Mouse (Mus musculus): ENCODE measurements at regions not wholly inside any gene's neighbourhood (a gene's known extent, or its start where the extent isn't known, plus 50 kb on each side); places are given as distances from the start of the nearest gene placed in this dataset.

GRCm38 (mm10) chr3:100401080-100401479, 88.0 kb downstream of the Tent5c start:
- DNase-seq (ENCODE audit: low read depth): no peak

- no peak for DNase-seq (ENCODE audit: low read depth)
Observed at GRCm38 (mm10) chr3:100397491-100397890, 91.6 kb downstream of the Tent5c start.

GRCm38 (mm10) chr3:100394911-100395604, 94.1 kb downstream of the Tent5c start:
- DNase-seq (ENCODE audit: low read depth): peak; percentile 76

DNA sequence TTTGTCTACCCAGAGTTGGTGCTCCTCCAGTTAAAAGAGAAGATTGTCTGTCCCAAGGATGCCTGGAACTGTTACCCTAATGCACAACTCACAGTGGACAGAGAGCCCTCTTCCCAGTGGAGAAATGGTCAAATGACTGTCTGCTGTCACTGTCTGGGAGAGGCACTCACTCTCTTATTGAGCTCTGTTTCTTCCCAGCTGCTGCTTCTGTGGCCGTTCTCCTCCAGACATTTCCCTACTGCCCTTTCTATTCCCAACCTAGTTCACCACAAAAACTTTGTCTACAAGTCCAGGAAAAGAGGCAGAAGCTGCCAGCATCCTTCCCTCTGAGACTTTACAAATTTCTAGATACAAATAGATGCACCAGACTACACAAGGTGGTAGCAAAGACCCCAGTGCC, 95.2 kb downstream of the Tent5c start:
- peak; percentile 20 for DNase-seq (ENCODE audit: low read depth)

- no peak for DNase-seq (ENCODE audit: low read depth)
Observed at GRCm38 (mm10) chr3:100382181-100382580, 106.9 kb downstream of the Tent5c start.

- no peak for DNase-seq (ENCODE audit: low read depth)
Observed at GRCm38 (mm10) chr3:100381363-100381762, 107.8 kb downstream of the Tent5c start.

GRCm38 (mm10) chr3:100376162-100376561, 113.0 kb downstream of the Tent5c start:
- DNase-seq (ENCODE audit: low read depth): no peak

GRCm38 (mm10) chr3:100366884-100367840, 122.0 kb downstream of the Tent5c start:
- no peak for DNase-seq (ENCODE audit: low read depth)

DNA sequence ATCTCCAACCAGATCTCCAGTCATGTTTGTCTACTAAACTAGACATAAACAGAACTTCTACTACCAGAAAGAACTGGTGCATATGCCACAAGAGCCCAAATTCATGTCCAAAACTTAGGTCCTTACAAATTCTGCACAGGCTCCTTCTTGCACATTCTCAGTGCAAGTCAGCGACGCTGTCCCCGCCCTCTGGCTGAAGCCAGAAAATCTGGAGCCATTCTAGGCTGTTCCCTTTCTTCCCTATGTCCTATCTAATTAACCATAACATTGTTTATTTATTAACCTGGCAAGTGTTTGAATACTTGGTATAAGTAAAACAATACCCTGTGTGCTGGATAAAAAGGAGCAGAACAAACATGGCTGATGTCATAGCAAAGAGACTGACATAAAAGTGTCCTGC, 122.7 kb downstream of the Tent5c start:
- DNase-seq (ENCODE audit: low read depth): no peak

GRCm38 (mm10) chr3:100365354-100365945, 123.7 kb downstream of the Tent5c start:
- DNase-seq (ENCODE audit: low read depth): no peak

DNA sequence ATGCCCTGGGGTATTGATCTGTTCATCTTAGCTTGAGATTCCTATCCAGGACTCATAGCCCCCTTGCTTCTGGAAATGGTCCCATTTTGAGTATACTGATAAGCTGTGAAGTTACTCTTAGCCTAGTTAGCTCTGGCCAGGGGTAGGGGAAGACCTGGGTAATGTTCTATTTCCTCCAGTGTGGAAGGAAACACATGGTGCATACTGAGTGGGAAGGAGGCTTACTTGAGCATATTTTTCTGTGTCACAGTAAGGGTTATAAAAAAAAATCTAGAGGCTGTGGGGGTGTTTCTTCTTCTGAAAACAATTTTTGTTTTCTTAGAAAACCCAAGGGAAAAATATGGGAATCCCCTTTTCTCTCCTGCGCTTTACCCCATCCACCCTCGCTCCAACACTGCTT, 124.4 kb downstream of the Tent5c start:
- DNase-seq (ENCODE audit: low read depth): no peak

GRCm38 (mm10) chr3:100362983-100363382, 126.1 kb downstream of the Tent5c start:
- DNase-seq (ENCODE audit: low read depth): no peak

DNA sequence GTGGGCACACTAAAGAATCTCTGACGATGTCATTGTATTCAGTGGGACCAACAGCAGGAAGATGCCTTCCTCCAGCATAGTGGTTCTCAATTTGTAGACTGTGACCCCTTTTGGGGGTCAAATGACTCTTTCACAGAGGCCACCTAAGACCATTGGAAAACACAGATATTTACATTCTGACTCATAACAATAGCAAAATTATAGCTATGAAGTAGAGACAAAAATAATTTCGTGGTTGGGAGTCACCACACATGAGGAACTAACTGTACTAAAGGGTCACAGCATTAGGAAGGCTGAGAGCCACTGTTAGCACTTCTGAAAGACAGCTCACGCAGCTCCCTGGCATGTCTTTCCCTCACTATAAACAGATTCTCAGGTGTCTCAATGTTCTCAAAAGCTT, 129.1 kb downstream of the Tent5c start:
- DNase-seq (ENCODE audit: low read depth): no peak

DNA sequence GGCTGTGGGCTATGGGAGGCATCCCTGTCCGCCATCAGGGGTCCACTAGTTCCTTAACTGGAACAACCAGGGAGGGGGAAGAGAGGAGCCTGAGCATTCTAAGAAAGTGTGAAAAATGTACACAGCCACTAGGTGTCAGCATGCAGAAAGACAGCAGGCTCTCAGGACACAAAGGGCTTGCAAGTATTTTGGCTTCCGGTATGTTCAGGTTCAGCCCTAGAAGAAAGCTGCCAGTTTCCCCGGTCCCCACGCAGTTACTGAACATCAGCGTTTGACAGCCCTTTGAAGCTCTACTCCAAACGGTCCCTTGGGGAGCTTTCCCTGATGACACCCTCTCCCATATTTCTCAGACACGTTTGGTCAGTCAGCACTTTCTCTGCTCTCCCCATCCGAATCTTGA, 130.1 kb downstream of the Tent5c start:
- DNase-seq (ENCODE audit: low read depth): peak; percentile 35

DNA sequence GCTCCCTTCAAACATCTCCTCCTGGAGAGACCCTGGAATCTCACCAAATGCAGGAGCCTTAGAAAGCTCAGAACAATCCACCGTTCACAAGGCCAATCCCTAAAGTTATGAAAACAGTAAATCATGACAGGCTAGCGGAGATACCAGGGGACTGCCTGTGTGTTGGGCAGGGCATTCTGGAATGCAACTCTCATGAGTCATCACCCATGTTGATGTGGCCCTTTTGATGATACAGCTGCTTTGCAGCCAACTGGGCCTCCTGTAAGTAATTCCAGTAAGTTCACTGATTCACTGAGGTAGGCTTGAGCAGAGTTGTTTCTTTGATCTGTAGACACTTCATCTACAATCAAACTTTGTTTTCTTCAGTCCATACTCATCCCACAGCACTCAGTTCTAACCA, 155.6 kb downstream of the Tent5c start:
- DNase-seq (ENCODE audit: low read depth): peak; percentile 27

DNA sequence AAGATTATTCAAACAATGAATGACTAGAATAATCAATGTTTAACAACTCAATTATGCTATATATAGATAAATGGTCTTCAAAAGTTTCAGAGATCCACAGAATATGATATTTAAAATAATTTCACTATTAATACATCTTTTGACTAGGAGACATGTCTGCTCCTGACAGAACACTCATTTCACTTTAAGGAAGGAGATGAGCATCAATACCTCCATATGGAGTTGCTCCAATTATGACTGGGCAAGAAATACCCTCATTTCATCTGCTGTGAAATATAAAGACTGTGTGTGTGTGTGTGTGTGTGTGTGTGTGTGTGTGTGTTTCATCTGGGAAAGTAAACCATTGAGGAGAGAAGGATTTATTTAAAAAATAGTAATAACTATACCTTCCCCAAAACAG, 156.2 kb upstream of the Wdr3 start:
- no peak for DNase-seq (ENCODE audit: low read depth)

GRCm38 (mm10) chr3:100287818-100288217, 125.6 kb upstream of the Wdr3 start:
- DNase-seq (ENCODE audit: low read depth): no peak

- DNase-seq (ENCODE audit: low read depth): no peak
Observed at GRCm38 (mm10) chr3:100266976-100267375, 104.8 kb upstream of the Wdr3 start.

DNA sequence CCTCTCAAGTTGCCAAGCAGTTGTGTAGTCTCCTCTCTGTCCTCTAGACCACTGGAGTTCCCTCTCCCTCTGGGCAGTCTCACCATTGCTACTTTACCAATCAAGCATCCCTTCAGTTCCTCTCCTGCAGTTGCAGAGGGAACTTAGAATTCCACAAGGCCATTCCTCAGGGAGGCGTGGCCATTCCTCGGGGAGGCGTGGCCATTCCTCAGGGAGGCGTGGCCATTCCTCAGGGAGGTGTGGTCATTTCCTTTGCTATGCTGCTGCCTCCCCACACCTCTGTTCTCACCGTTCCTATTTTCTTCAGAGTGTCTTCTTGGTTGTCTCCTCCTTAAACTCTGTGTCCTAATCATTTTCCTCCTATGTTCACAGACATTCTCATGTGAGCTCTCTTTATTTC, 102.8 kb upstream of the Wdr3 start:
- DNase-seq (ENCODE audit: low read depth): no peak
